ENCODE assay signal across 20 mouse cellular contexts in genomic region chr3:118608708-118609107, GRCm38 (mm10). TPM values are rescaled to one million over a fixed set of nuclear protein-coding genes. Genes with fewer than 3 reads are reported as not detected.
DNase-seq lines count a peak whose midpoint lies in the region; ATAC-seq and TF ChIP-seq lines count a peak whose summit lies in the region.
"Had no signal": no experiment of that assay in that cellular context is flagged by ENCODE, and none has a peak within 500 bp of the region (broad histone marks: within the 10 kb centered on the region; RNA-seq: fewer than 3 reads in every experiment).

No protein-coding gene starts in this region.

- no peak overlapping the region for H3K4me3 ChIP-seq in layer of hippocampus, adult 2 months
- H3K4me3 ChIP-seq: heart, adult 2 months; hindbrain, embryonic 13.5 days; megakaryocyte, embryonic 14.5 days; neural tube, embryonic 12.5 days had no signal

- TF ChIP-seq CTCF in layer of hippocampus, adult 2 months (conservative IDR thresholded peaks at IDR 0.05), result no peak

- no peak overlapping the region for H3K27ac ChIP-seq in layer of hippocampus, adult 2 months
- H3K27ac ChIP-seq: heart, adult 2 months; hindbrain, embryonic 13.5 days; neural tube, embryonic 12.5 days; stomach, postnatal 0 days had no signal

- peak; percentile 69; the same call in 1 of the 2 replicates for ATAC-seq in frontal cortex, adult (ENCODE audit: low TSS enrichment)
- ATAC-seq: intestine, postnatal 0 days; liver, postnatal 0 days had no signal

- peak; percentile 20 for DNase-seq in adrenal gland, postnatal 14 days
- no peak for DNase-seq in adrenal gland, postnatal 25 days
- no peak for DNase-seq in frontal cortex, postnatal 10 days (ENCODE audit: low spot score in 2 of 2)
- DNase-seq in layer of hippocampus, adult 9-11 months, result peak; percentile 8
- DNase-seq in layer of hippocampus, adult 2 months (ENCODE audit: low spot score in 2 of 2), result no peak
- peak; percentile 58 for DNase-seq in Muller cell, postnatal 12 days (ENCODE audit: inconsistent ontology term)
- DNase-seq in thymus, postnatal 25 days, result no peak
- DNase-seq: cerebellum, adult 8-10 months; heart, adult 2 months; liver, postnatal 0 days; lung, postnatal 14 days; right cerebral cortex, postnatal 14 days had no signal

RNA-seq across cellular contexts. Expression of gene Dpyd, which starts 46.8 kb away (rescaled TPM):
- total RNA-seq in adrenal gland, postnatal 14 days (2021), result 29.0 and 44.6 TPM in 2 replicates
- total RNA-seq in adrenal gland, postnatal 25 days (2021), result 20.0 and 28.1 TPM in 2 replicates
- total RNA-seq in layer of hippocampus, adult 2 months (2021), result 10 to 100 TPM; 17.9 to 18.7 TPM
- total RNA-seq: MEL; monocyte, adult 5-6 weeks had no signal

Comparison
In these comparisons a context has a peak if more than half of its experiments do, and no peak if none do; other contexts are left out.
1. DNase-seq: peak in adrenal gland, postnatal 14 days (single experiment), layer of hippocampus, adult 9-11 months (single experiment) and Muller cell, postnatal 12 days (single experiment); none in adrenal gland, postnatal 25 days (single experiment), frontal cortex, postnatal 10 days (0 of 2), layer of hippocampus, adult 2 months (0 of 2) and thymus, postnatal 25 days (single experiment).